Mouse (Mus musculus) CH12.LX (cell line): ENCODE results near the gene Nagpa.

Source experiments
- CHD2 ChIP-seq: IDR thresholded peaks from 2 replicates; pipeline ENCODE4 v1.6.1; 2011; ENCODE audit warnings: low read length, improper control_type of control experiment
- CTCF ChIP-seq, 2 experiments: IDR thresholded peaks in 1 of 2; conservative IDR thresholded peaks in 1 of 2; 2 replicates each; pipeline ENCODE4 v1.5.1; 2011 to 2012; ENCODE audit warnings: low read depth in 2 of 2, low read length in 2 of 2, improper control_type of control experiment in 1 of 2, inconsistent platforms in 1 of 2, mild to moderate bottlenecking in 1 of 2, moderate library complexity in 1 of 2
- ELF1 ChIP-seq: IDR thresholded peaks from 2 replicates; pipeline ENCODE4 v1.6.1; 2014; ENCODE audit warnings: low read depth, mild to moderate bottlenecking, inconsistent platforms, low read length, improper control_type of control experiment
- EP300 ChIP-seq: IDR thresholded peaks from 2 replicates; pipeline ENCODE4 v1.6.1; 2011; ENCODE audit warnings: low read length, improper control_type of control experiment
- HCFC1 ChIP-seq: IDR thresholded peaks from 2 replicates; pipeline ENCODE4 v1.6.1; 2012; ENCODE audit warnings: low read depth, mild to moderate bottlenecking, inconsistent platforms, low read length, improper control_type of control experiment
- JUN ChIP-seq: IDR thresholded peaks from 2 replicates; pipeline ENCODE4 v1.6.1; 2011; ENCODE audit warnings: low read depth, mild to moderate bottlenecking, low read length, improper control_type of control experiment, moderate library complexity; ENCODE audit not compliant: insufficient read depth
- KAT2A ChIP-seq: IDR thresholded peaks from 2 replicates; pipeline ENCODE4 v1.6.1; 2012; ENCODE audit warnings: low read length, improper control_type of control experiment, inconsistent platforms; ENCODE audit not compliant: insufficient replicate concordance
- MAX ChIP-seq: IDR thresholded peaks from 2 replicates; pipeline ENCODE4 v1.6.1; 2011; ENCODE audit warnings: low read length, improper control_type of control experiment
- MAZ ChIP-seq: IDR thresholded peaks from 2 replicates; pipeline ENCODE4 v1.6.1; 2012; ENCODE audit warnings: low read depth, mild to moderate bottlenecking, inconsistent platforms, low read length, improper control_type of control experiment, moderate library complexity
- NRF1 ChIP-seq: IDR thresholded peaks from 2 replicates; pipeline ENCODE4 v1.6.1; 2014; ENCODE audit warnings: low read depth, mild to moderate bottlenecking, inconsistent platforms, low read length, improper control_type of control experiment, moderate library complexity
- POLR2A ChIP-seq: IDR thresholded peaks from 2 replicates; pipeline ENCODE4 v1.6.1; 2011; ENCODE audit warnings: low read depth, mild to moderate bottlenecking, improper control_type of control experiment, low read length
- SIN3A ChIP-seq: IDR thresholded peaks from 2 replicates; pipeline ENCODE4 v1.6.1; 2012; ENCODE audit warnings: low read length, improper control_type of control experiment, inconsistent platforms
- TCF12 ChIP-seq: IDR thresholded peaks from 2 replicates; pipeline ENCODE4 v1.6.1; 2014; ENCODE audit warnings: low read depth, mild to moderate bottlenecking, inconsistent platforms, low read length, improper control_type of control experiment
- USF2 ChIP-seq: conservative IDR thresholded peaks from 2 replicates; pipeline ENCODE4 v1.6.1; 2011; ENCODE audit warnings: low read depth, low read length, improper control_type of control experiment

GRCm38 (mm10) chr16:5186234-5186633 is 17.6 kb downstream of the Nagpa start:
- TF ChIP-seq ELF1 (no peak), CTCF (conservative IDR thresholded peaks at IDR 0.05 in 1 of 2, IDR thresholded peaks at IDR 0.05 in 1 of 2; ENCODE audit: low read depth in 2 of 2, low read length in 2 of 2) (no peak), KAT2A (no peak), USF2 (no peak), CHD2 (no peak), MAZ (no peak), MAX (no peak), POLR2A (no peak), JUN (no peak), NRF1 (no peak), TCF12 (no peak), SIN3A (no peak), HCFC1 (no peak), EP300 (no peak)
